Mouse (Mus musculus) gastrocnemius, adult 8-10 months (tissue): ENCODE results near the gene Olfr713. TPM values are rescaled to one million over a fixed set of nuclear protein-coding genes. Genes with fewer than 3 reads are reported as not detected.

Experiments used
- DNase-seq, 2 experiments: peaks; one replicate each; pipeline ENCODE4 v3.0.0; 2022; ENCODE audit warnings: low spot score in 2 of 2
- total RNA-seq, 4 experiments: library from RNA; stranded (reverse); gene quantifications; 2 replicates each; pipeline ENCODE4 v1.2.4; 2022

Olfr713 gene
- not detected for total RNA-seq

GRCm38 (mm10) chr7:107030874-107031273 lies at the start of gene Olfr713:
TSS of gene Olfr713 (plus strand) at chr7:107031174.
- DNase-seq: no peak

- DNase-seq: no peak
These were observed 45.7 kb upstream of the Olfr713 start for GRCm38 (mm10) chr7:106985236-106985635.

- no peak for DNase-seq
These were observed 30.2 kb upstream of the Olfr713 start for GRCm38 (mm10) chr7:107000798-107001197.

- no peak for DNase-seq
These were observed 26.8 kb upstream of the Olfr713 start for GRCm38 (mm10) chr7:107004169-107004568.

- DNase-seq: no peak
These were observed 25.0 kb upstream of the Olfr713 start, which contains the start of gene Olfr2 for GRCm38 (mm10) chr7:107005972-107006371. TSS of gene Olfr2 (minus strand) at chr7:107006072.

- no peak for DNase-seq
These were observed 9.1 kb downstream of the Olfr713 start for GRCm38 (mm10) chr7:107039934-107040563.

- DNase-seq: no peak
These were observed 12.2 kb downstream of the Olfr713 start for GRCm38 (mm10) chr7:107043136-107043535.

GRCm38 (mm10) chr7:107044407-107044806 lies 13.4 kb downstream of the Olfr713 start:
- DNase-seq: no peak

GRCm38 (mm10) chr7:107045833-107046232 lies 14.9 kb downstream of the Olfr713 start:
- no peak for DNase-seq

GRCm38 (mm10) chr7:107047578-107047977 lies 16.6 kb downstream of the Olfr713 start:
- no peak for DNase-seq

GRCm38 (mm10) chr7:107070681-107071080 lies 39.7 kb downstream of the Olfr713 start, which contains the start of gene Olfr714:
TSS of gene Olfr714 (plus strand) at chr7:107070981.
- no peak for DNase-seq

Other genes with a start within 250 kb of the Olfr713 start
- not detected for gene Olfr699, start 238.0 kb upstream of the Olfr713 start, total RNA-seq
- not detected for gene Olfr700, start 222.3 kb upstream of the Olfr713 start, total RNA-seq
- not detected for gene Olfr701, start 217.0 kb upstream of the Olfr713 start, total RNA-seq
- gene Olfr702, start 197.3 kb upstream of the Olfr713 start, total RNA-seq: not detected
- gene Olfr703, start 187.8 kb upstream of the Olfr713 start, total RNA-seq: not detected
- gene Olfr704, start 168.0 kb upstream of the Olfr713 start, total RNA-seq: not detected
- gene Olfr705, start 154.3 kb upstream of the Olfr713 start, total RNA-seq: not detected
- gene Olfr706, start 143.0 kb upstream of the Olfr713 start, total RNA-seq: not detected
- gene Olfr707, start 129.9 kb upstream of the Olfr713 start, total RNA-seq: not detected
- not detected for gene Olfr1532-ps1, start 123.2 kb upstream of the Olfr713 start, total RNA-seq
- gene Olfr709-ps1, start 99.0 kb upstream of the Olfr713 start, total RNA-seq: not detected
- not detected for gene Olfr710, start 82.9 kb upstream of the Olfr713 start, total RNA-seq
- not detected for gene Olfr6, start 67.2 kb upstream of the Olfr713 start, total RNA-seq
- gene Olfr711, start 55.7 kb upstream of the Olfr713 start, total RNA-seq: not detected
- not detected for gene Olfr2, start 25.1 kb upstream of the Olfr713 start, total RNA-seq
- not detected for gene Olfr714, start 39.8 kb downstream of the Olfr713 start, total RNA-seq
- not detected for gene Olfr17, start 62.0 kb downstream of the Olfr713 start, total RNA-seq
- gene Olfr715b, start 79.2 kb downstream of the Olfr713 start, total RNA-seq: not detected
- gene Olfr715, start 99.9 kb downstream of the Olfr713 start, total RNA-seq: not detected
- not detected for gene Olfr716, start 107.2 kb downstream of the Olfr713 start, total RNA-seq
- not detected for gene Nlrp14, start 135.8 kb downstream of the Olfr713 start, total RNA-seq
- not detected for gene Rbmxl2, start 178.3 kb downstream of the Olfr713 start, total RNA-seq